Mouse (Mus musculus) stomach, postnatal 0 days (tissue): Measurements from ENCODE around the gene Zfp831.

Experiments
- CTCF ChIP-seq: IDR thresholded peaks from 2 replicates; pipeline ENCODE4 v1.5.1; 2016; ENCODE audit warnings: antibody characterized with exemption, low read depth, mild to moderate bottlenecking, moderate library complexity
- EP300 ChIP-seq: optimal IDR thresholded peaks from 2 replicates; pipeline ENCODE3; 2016; ENCODE audit warnings: antibody characterized with exemption

DNA sequence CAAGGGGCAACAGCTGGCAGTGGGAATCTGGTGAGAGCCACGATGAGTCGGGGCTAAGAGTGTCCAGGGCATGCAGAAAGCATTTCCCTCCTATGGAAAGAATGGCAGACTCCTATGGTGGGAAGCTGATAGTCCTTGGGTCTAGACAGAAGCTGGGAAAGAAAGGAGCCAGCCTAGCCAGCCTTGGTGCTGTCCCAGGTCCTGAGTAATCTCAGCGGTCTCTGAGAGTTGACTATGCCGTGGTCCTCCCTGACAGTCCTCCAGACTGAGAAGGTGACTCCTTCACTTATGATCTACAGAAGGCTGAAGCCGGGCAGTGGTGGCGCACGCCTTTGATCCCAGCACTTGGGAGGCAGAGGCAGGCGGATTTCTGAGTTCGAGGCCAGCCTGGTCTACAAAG is 48.4 kb upstream of the Zfp831 start:
- TF ChIP-seq EP300 (no peak), CTCF (no peak)
